Mouse (Mus musculus): ENCODE results near the gene Scaf4. TPM values are rescaled to one million over a fixed set of nuclear protein-coding genes. Genes with fewer than 3 reads are reported as not detected.
A peak's percentile ranks its signal among the peaks of the same experiment; 100 is the strongest.

Gene Scaf4
- polyA plus RNA-seq, 1 experiment from 2014 or later = 17.5 TPM

DNA sequence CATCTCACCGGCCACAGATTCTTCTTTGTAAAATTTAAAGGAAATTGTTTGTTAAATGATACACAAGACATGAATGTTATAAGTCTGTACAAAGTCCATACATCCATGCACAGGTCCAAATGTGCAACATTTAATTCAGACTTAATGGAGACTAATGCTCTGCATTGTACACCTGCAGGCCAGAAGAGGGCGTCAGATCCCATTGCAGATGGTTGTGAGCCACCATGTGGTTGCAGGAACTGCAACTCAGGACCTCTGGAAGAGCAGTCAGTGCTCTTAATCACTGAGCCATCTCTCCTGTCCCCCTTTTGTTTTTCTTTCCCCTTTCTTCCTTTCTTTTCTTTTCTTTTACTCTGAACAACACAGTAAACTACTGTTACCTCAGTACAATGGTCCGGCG, 33.5 kb upstream of the Scaf4 start:
- WGBS = 80% methylated on average over 4 of the region's 4 CpGs
- H3K4me2 ChIP-seq (ENCODE audit: low read length) = no peak overlapping the region
- ATAC-seq (ENCODE audit: insufficient number of reproducible peaks, insufficient read depth, low FRiP score, low read depth) = no peak

DNA sequence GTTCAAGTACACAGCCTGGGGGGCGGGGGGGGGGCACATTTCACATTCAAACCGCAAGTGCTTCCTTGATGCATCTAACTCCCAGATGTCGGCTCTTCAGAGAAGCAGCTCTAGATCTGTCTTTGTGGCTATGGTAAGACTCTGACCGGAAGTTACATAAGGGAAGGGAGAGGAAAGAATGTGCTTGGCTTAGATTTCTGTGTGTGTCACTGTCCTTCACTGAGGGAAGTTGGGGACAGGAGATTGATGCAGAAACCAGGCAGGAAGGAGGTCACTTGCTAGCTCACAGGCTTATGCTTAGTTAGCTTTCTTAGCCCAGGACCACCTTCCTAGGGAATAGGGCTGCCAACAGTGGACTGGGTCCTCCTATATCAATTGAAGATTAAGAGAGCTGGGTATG, 31.6 kb upstream of the Scaf4 start:
- no peak overlapping the region for H3K9ac ChIP-seq (ENCODE audit: low read length)
- WGBS = 78% methylated on average over 4 of the region's 4 CpGs
- H3K4me3 ChIP-seq (ENCODE audit: control insufficient read depth in 1 of 2, insufficient read depth in 1 of 2, low read depth in 1 of 2, low read length in 2 of 2) = no peak overlapping the region
- ATAC-seq (ENCODE audit: insufficient number of reproducible peaks, insufficient read depth, low FRiP score, low read depth) = no peak
- no peaks in the 10 kb centered on the region for H3K36me3 ChIP-seq (ENCODE audit: control insufficient read depth, insufficient read depth, low read length)
- no peaks in the 10 kb centered on the region for H3K27me3 ChIP-seq (ENCODE audit: control insufficient read depth, insufficient read depth, low read length)
- H3K4me1 ChIP-seq (ENCODE audit: control insufficient read depth in 2 of 2, insufficient read depth in 2 of 2, low read length in 2 of 2) = no peaks in the 10 kb centered on the region
- no peaks in the 10 kb centered on the region for H3K9me3 ChIP-seq (ENCODE audit: control insufficient read depth, low read length)
- no peak overlapping the region for H3K27ac ChIP-seq (replicated peaks in 1 of 2; ENCODE audit: control insufficient read depth in 1 of 2, insufficient read depth in 1 of 2, low read depth in 2 of 2, low read length in 2 of 2)
- H3K4me2 ChIP-seq (ENCODE audit: low read length) = no peak overlapping the region

More for the DNA sequence above, 33.5 kb upstream of the Scaf4 start:
- no peaks in the 10 kb centered on the region for H3K9me3 ChIP-seq (ENCODE audit: control insufficient read depth, low read length)
- no peak overlapping the region for H3K4me3 ChIP-seq (ENCODE audit: control insufficient read depth in 1 of 2, insufficient read depth in 1 of 2, low read depth in 1 of 2, low read length in 2 of 2)
- no peaks in the 10 kb centered on the region for H3K4me1 ChIP-seq (ENCODE audit: control insufficient read depth in 2 of 2, insufficient read depth in 2 of 2, low read length in 2 of 2)
- no peak overlapping the region for H3K27ac ChIP-seq (replicated peaks in 1 of 2; ENCODE audit: control insufficient read depth in 1 of 2, insufficient read depth in 1 of 2, low read depth in 2 of 2, low read length in 2 of 2)
- no peaks in the 10 kb centered on the region for H3K27me3 ChIP-seq (ENCODE audit: control insufficient read depth, insufficient read depth, low read length)
- H3K36me3 ChIP-seq (ENCODE audit: control insufficient read depth, insufficient read depth, low read length) = no peaks in the 10 kb centered on the region
- no peak overlapping the region for H3K9ac ChIP-seq (ENCODE audit: low read length)

DNA sequence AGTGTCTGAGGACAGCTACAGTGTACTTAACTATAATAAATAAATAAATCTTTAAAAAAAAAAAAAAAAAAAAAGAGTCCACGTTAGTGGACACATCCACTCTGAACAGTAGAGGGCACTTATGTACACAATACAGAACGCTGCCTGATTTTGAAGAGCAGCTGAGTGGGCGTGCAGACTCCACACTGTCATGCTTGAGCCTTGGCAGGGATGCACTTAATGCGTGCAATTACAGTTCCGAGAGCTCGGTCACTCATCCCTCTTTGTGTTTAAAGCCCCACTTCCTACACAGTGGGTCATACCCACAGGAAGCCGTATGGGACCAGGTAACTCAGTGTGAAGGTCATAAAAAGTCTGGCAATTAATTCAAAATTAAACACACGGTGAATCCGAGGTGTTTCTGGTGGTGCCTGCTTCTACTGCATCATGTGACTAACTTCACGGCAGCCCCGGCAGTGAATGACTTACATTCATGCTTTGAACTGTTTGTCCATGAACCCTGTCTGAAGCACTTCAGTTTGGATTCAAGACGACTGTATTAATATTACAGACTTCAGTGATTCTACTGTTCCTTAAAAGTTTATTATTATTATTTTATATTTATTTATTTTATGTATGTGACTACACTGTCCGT, 28.3 kb upstream of the Scaf4 start:
- Histone ChIP-seq H3K9me3 (ENCODE audit: control insufficient read depth, low read length) (no peaks in the 10 kb centered on the region), H3K9ac (ENCODE audit: low read length) (no peak overlapping the region), H3K4me3 (ENCODE audit: control insufficient read depth in 1 of 2, insufficient read depth in 1 of 2, low read depth in 1 of 2, low read length in 2 of 2) (no peak overlapping the region), H3K27me3 (ENCODE audit: control insufficient read depth, insufficient read depth, low read length) (no peaks in the 10 kb centered on the region), H3K36me3 (ENCODE audit: control insufficient read depth, insufficient read depth, low read length) (no peaks in the 10 kb centered on the region), H3K4me2 (ENCODE audit: low read length) (no peak overlapping the region), H3K27ac (replicated peaks in 1 of 2; ENCODE audit: control insufficient read depth in 1 of 2, insufficient read depth in 1 of 2, low read depth in 2 of 2, low read length in 2 of 2) (no peak overlapping the region), H3K4me1 (ENCODE audit: control insufficient read depth in 2 of 2, insufficient read depth in 2 of 2, low read length in 2 of 2) (no peaks in the 10 kb centered on the region)
- whole genome bisulfite sequencing = 62% methylated on average over 13 of the region's 13 CpGs
- no peak for ATAC-seq (ENCODE audit: insufficient number of reproducible peaks, insufficient read depth, low FRiP score, low read depth)

DNA sequence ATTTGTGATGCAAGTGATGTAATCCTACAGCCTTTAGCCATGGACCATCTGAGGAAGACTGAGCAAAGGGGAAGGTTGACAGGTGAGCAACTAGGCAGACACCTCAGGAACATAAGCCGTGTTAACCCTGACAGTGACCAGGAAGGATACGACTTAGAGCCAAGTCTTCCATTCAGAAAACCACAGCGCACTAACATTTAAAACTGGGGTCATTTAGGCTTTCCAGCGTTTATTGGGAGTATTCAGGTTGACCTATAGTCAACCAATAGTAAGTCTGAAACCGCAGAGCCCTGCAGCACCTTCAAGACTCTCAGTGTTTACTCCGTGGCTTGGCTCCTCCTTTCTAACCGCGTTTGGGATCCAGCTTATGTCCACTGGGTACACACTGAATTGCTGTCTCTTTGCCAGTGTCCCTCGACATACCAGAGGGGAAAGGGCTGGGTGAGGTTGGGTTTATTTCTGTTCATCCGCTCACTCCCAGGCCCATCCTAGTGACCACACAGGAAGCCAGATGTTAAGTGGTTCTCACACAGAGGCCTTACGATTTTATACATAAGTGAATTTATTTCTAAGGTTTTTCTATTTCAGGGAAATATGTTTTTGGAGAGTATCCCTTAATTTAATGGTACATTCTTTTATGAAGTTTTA, 26.3 kb upstream of the Scaf4 start:
- Histone ChIP-seq H3K4me3 (ENCODE audit: control insufficient read depth in 1 of 2, insufficient read depth in 1 of 2, low read depth in 1 of 2, low read length in 2 of 2) (no peak overlapping the region), H3K9me3 (ENCODE audit: control insufficient read depth, low read length) (no peaks in the 10 kb centered on the region), H3K27ac (replicated peaks in 1 of 2; ENCODE audit: control insufficient read depth in 1 of 2, insufficient read depth in 1 of 2, low read depth in 2 of 2, low read length in 2 of 2) (no peak overlapping the region), H3K9ac (ENCODE audit: low read length) (no peak overlapping the region), H3K36me3 (ENCODE audit: control insufficient read depth, insufficient read depth, low read length) (no peaks in the 10 kb centered on the region), H3K4me2 (ENCODE audit: low read length) (no peak overlapping the region), H3K4me1 (ENCODE audit: control insufficient read depth in 2 of 2, insufficient read depth in 2 of 2, low read length in 2 of 2) (no peaks in the 10 kb centered on the region), H3K27me3 (ENCODE audit: control insufficient read depth, insufficient read depth, low read length) (no peaks in the 10 kb centered on the region)
- no peak for ATAC-seq (ENCODE audit: insufficient number of reproducible peaks, insufficient read depth, low FRiP score, low read depth)
- 76% methylated on average over 11 of the region's 11 CpGs for WGBS

DNA sequence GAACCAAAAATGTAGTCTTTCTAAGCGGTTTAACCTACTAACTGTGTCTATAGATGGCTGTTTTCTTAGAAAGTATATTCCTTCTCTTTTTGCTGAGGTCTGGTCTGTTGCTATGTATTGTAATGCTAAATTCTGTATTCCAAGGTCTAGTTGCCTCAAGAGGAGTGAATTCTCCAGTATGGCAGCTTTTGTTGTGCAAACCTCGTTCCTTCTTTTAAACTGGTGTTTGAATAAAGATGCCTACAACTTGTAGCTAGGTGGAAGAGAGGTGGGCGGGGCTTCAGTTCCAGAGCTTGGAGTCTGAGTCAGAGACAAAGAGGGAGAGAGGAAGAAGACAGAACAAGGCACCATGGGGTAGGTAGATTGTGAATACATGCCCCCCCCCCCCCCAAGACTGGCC, 25.5 kb upstream of the Scaf4 start:
- no peak overlapping the region for H3K4me2 ChIP-seq (ENCODE audit: low read length)
- no peak overlapping the region for H3K9ac ChIP-seq (ENCODE audit: low read length)
- H3K4me3 ChIP-seq (ENCODE audit: control insufficient read depth in 1 of 2, insufficient read depth in 1 of 2, low read depth in 1 of 2, low read length in 2 of 2) = no peak overlapping the region
- 58% methylated on average over 3 of the region's 3 CpGs for WGBS
- no peaks in the 10 kb centered on the region for H3K4me1 ChIP-seq (ENCODE audit: control insufficient read depth in 2 of 2, insufficient read depth in 2 of 2, low read length in 2 of 2)
- H3K9me3 ChIP-seq (ENCODE audit: control insufficient read depth, low read length) = no peaks in the 10 kb centered on the region
- no peaks in the 10 kb centered on the region for H3K27me3 ChIP-seq (ENCODE audit: control insufficient read depth, insufficient read depth, low read length)
- no peaks in the 10 kb centered on the region for H3K36me3 ChIP-seq (ENCODE audit: control insufficient read depth, insufficient read depth, low read length)
- ATAC-seq (ENCODE audit: insufficient number of reproducible peaks, insufficient read depth, low FRiP score, low read depth) = no peak
- no peak overlapping the region for H3K27ac ChIP-seq (replicated peaks in 1 of 2; ENCODE audit: control insufficient read depth in 1 of 2, insufficient read depth in 1 of 2, low read depth in 2 of 2, low read length in 2 of 2)

- Histone ChIP-seq H3K36me3 (ENCODE audit: control insufficient read depth, insufficient read depth, low read length) (no peaks in the 10 kb centered on the region), H3K4me3 (ENCODE audit: control insufficient read depth in 1 of 2, insufficient read depth in 1 of 2, low read depth in 1 of 2, low read length in 2 of 2) (no peak overlapping the region), H3K27me3 (ENCODE audit: control insufficient read depth, insufficient read depth, low read length) (no peaks in the 10 kb centered on the region; the same call in 1 of the 2 replicates), H3K9ac (ENCODE audit: low read length) (no peak overlapping the region), H3K27ac (replicated peaks in 1 of 2; ENCODE audit: control insufficient read depth in 1 of 2, insufficient read depth in 1 of 2, low read depth in 2 of 2, low read length in 2 of 2) (peak overlapping the region in 1 of 2 experiments; percentile 53; a peak in 2 of 4 replicates), H3K9me3 (ENCODE audit: control insufficient read depth, low read length) (no peaks in the 10 kb centered on the region), H3K4me2 (ENCODE audit: low read length) (no peak overlapping the region), H3K4me1 (ENCODE audit: control insufficient read depth in 2 of 2, insufficient read depth in 2 of 2, low read length in 2 of 2) (peaks cover 7 to 13% of the 10 kb centered on the region in 2 experiments)
- ATAC-seq (ENCODE audit: insufficient number of reproducible peaks, insufficient read depth, low FRiP score, low read depth) = peak; percentile 38; the same call in 1 of the 2 replicates
- WGBS = 23% methylated on average over 2 of the region's 2 CpGs
Observed at GRCm38 (mm10) chr16:90303988-90304299, 19.6 kb upstream of the Scaf4 start.

DNA sequence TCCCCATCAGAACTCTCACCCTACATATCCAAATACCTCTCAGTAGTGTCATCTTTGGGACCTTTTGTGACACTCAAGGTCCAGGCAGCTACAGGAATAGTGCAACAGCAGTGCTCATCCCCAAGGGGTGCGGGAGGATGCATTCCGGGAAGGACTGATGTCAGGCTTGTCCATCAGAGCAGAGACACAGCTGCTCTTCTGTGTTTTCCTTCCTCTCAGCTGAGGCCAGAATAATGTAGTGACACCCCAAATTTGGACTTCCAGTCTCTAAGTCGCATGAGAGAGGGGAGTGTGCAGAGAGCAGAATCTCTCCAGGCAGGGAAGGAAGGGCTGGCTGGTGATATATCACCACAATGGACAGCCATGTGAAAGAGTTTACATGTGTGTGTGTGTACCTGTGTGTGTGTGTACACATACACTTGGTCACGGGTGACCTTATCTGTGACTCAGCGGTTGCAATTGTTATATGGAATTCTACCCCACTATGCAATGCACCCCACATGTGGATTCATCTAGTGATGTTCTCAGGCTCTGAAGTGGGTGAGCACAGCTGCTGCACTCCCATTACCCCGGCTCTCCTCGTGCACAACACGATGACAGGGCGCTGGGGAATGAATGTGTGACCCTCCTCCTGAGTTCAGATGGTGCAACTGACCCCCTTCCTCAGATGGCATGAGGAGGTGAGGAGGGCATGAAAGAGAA, 19.1 kb upstream of the Scaf4 start:
- H3K4me3 ChIP-seq (ENCODE audit: control insufficient read depth in 1 of 2, insufficient read depth in 1 of 2, low read depth in 1 of 2, low read length in 2 of 2) = no peak overlapping the region
- H3K27ac ChIP-seq (replicated peaks in 1 of 2; ENCODE audit: control insufficient read depth in 1 of 2, insufficient read depth in 1 of 2, low read depth in 2 of 2, low read length in 2 of 2) = peak overlapping the region in 1 of 2 experiments; percentile 53; a peak in 2 of 4 replicates
- WGBS = 55% methylated on average over 9 of the region's 9 CpGs
- no peaks in the 10 kb centered on the region for H3K9me3 ChIP-seq (ENCODE audit: control insufficient read depth, low read length)
- H3K9ac ChIP-seq (ENCODE audit: low read length) = no peak overlapping the region
- no peaks in the 10 kb centered on the region; the same call in 1 of the 2 replicates for H3K27me3 ChIP-seq (ENCODE audit: control insufficient read depth, insufficient read depth, low read length)
- peaks cover 7 to 13% of the 10 kb centered on the region in 2 experiments for H3K4me1 ChIP-seq (ENCODE audit: control insufficient read depth in 2 of 2, insufficient read depth in 2 of 2, low read length in 2 of 2)
- no peak overlapping the region for H3K4me2 ChIP-seq (ENCODE audit: low read length)
- H3K36me3 ChIP-seq (ENCODE audit: control insufficient read depth, insufficient read depth, low read length) = no peaks in the 10 kb centered on the region
- 0 out of 2 replicates have a peak, but pooled peaks have one; percentile 8 for ATAC-seq (ENCODE audit: insufficient number of reproducible peaks, insufficient read depth, low FRiP score, low read depth)

Data from heart, embryonic 14.5 days (tissue).